Mouse (Mus musculus): ENCODE measurements around the gene Gart. TPM values are rescaled to one million over a fixed set of nuclear protein-coding genes. Genes with fewer than 3 reads are reported as not detected.
A peak's percentile ranks its signal among the peaks of the same experiment; 100 is the strongest.

Gart gene
- total and polyA plus RNA-seq, 3 experiments: 356 to 722 (median 517) TPM

- dilution Hi-C loops (cut with MboI; ENCODE audit: extremely low pct_ligation_motif_present, extremely low pct_unique_long_range_greater_than_20kb, low sequenced_read_pairs) (no loop called here), in situ Hi-C loops (cut with MboI; ENCODE audit: low pct_ligation_motif_present, low pct_unique_long_range_greater_than_20kb, low sequenced_read_pairs) (no loop called here)
- H3K27me3 ChIP-seq (replicated peaks): no peaks in the 10 kb centered on the region
- no peaks in the 10 kb centered on the region; the same call in 1 of the 2 replicates for H3K79me2 ChIP-seq (replicated peaks; ENCODE audit: control insufficient read depth, extremely low read depth, insufficient read depth, poor library complexity, severe bottlenecking)
- H3K9ac ChIP-seq (ENCODE audit: insufficient read depth, low read depth): no peak overlapping the region
- H3K4me3 ChIP-seq (replicated peaks in 1 of 3; ENCODE audit: low read depth in 2 of 3, low read length in 2 of 3, poor library complexity in 1 of 3): no peak overlapping the region
- DNase-seq (ENCODE audit: extremely low read depth): no peak
- H3K4me1 ChIP-seq (ENCODE audit: control insufficient read depth in 1 of 2, insufficient read depth in 2 of 2): no peaks in the 10 kb centered on the region
- H3K4me2 ChIP-seq (ENCODE audit: insufficient read depth, low read depth, poor library complexity, severe bottlenecking): no peak overlapping the region
- no peaks in the 10 kb centered on the region for H3K9me3 ChIP-seq (replicated peaks; ENCODE audit: low read length)
- H3K36me3 ChIP-seq (replicated peaks in 1 of 2; ENCODE audit: control insufficient read depth in 1 of 2, insufficient read depth in 1 of 2, low read length in 1 of 2): peaks cover 84 to 91% of the 10 kb centered on the region in 2 experiments
- TF ChIP-seq CHD1 (IDR thresholded peaks at IDR 0.05; ENCODE audit: low read depth, low read length) (no peak), PAX5 (IDR thresholded peaks at IDR 0.05; ENCODE audit: low read length) (no peak), NRF1 (IDR thresholded peaks at IDR 0.05; ENCODE audit: low read depth, low read length) (no peak), JUND (conservative IDR thresholded peaks at IDR 0.05; ENCODE audit: low read depth, low read length) (no peak), MYC (IDR thresholded peaks at IDR 0.05; ENCODE audit: low read depth, low read length) (no peak), ZNF384 (IDR thresholded peaks at IDR 0.05; ENCODE audit: low read depth, low read length) (no peak), POLR2A (IDR thresholded peaks at IDR 0.05; ENCODE audit: low read depth, low read length) (no peak), ETS1 (conservative IDR thresholded peaks at IDR 0.05; ENCODE audit: low read depth, low read length) (no peak), MXI1 (IDR thresholded peaks at IDR 0.05; ENCODE audit: low read depth, low read length) (no peak), SMC3 (IDR thresholded peaks at IDR 0.05; ENCODE audit: low read depth, low read length) (no peak), ZC3H11A (IDR thresholded peaks at IDR 0.05; ENCODE audit: low read depth, low read length) (no peak), ZMIZ1 (IDR thresholded peaks at IDR 0.05; ENCODE audit: low read depth, low read length) (no peak)
- no peak overlapping the region for H3K27ac ChIP-seq (ENCODE audit: insufficient read depth, low read depth)
Observed at GRCm38 (mm10) chr16:91630584-91630983, 16.2 kb downstream of the Gart start.

- no peak overlapping the region for H3K4me3 ChIP-seq (replicated peaks in 1 of 3; ENCODE audit: low read depth in 2 of 3, low read length in 2 of 3, poor library complexity in 1 of 3)
- no peak overlapping the region for H3K9ac ChIP-seq (ENCODE audit: insufficient read depth, low read depth)
- H3K4me2 ChIP-seq (ENCODE audit: insufficient read depth, low read depth, poor library complexity, severe bottlenecking): no peak overlapping the region
- no peak for DNase-seq (ENCODE audit: extremely low read depth)
- peaks cover 87 to 91% of the 10 kb centered on the region in 2 experiments for H3K36me3 ChIP-seq (replicated peaks in 1 of 2; ENCODE audit: control insufficient read depth in 1 of 2, insufficient read depth in 1 of 2, low read length in 1 of 2)
- no peaks in the 10 kb centered on the region for H3K27me3 ChIP-seq (replicated peaks)
- TF ChIP-seq KAT2A (IDR thresholded peaks at IDR 0.05; ENCODE audit: insufficient replicate concordance, low read length) (no peak), POLR2A (IDR thresholded peaks at IDR 0.05; ENCODE audit: low read depth, low read length) (0 out of 2 replicates have a peak, but pooled peaks have one; percentile 8)
- H3K4me1 ChIP-seq (ENCODE audit: control insufficient read depth in 1 of 2, insufficient read depth in 2 of 2): no peaks in the 10 kb centered on the region
- dilution Hi-C loops (cut with MboI; ENCODE audit: extremely low pct_ligation_motif_present, extremely low pct_unique_long_range_greater_than_20kb, low sequenced_read_pairs): no loop called here
- no peaks in the 10 kb centered on the region; the same call in 1 of the 2 replicates for H3K79me2 ChIP-seq (replicated peaks; ENCODE audit: control insufficient read depth, extremely low read depth, insufficient read depth, poor library complexity, severe bottlenecking)
- H3K9me3 ChIP-seq (replicated peaks; ENCODE audit: low read length): no peaks in the 10 kb centered on the region
- in situ Hi-C loops (cut with MboI; ENCODE audit: low pct_ligation_motif_present, low pct_unique_long_range_greater_than_20kb, low sequenced_read_pairs): no loop called here
- H3K27ac ChIP-seq (ENCODE audit: insufficient read depth, low read depth): no peak overlapping the region
Observed at GRCm38 (mm10) chr16:91629749-91630148, 17.0 kb downstream of the Gart start.

GRCm38 (mm10) chr16:91628673-91629072 is 18.1 kb downstream of the Gart start:
- peaks cover 87 to 95% of the 10 kb centered on the region in 2 experiments for H3K36me3 ChIP-seq (replicated peaks in 1 of 2; ENCODE audit: control insufficient read depth in 1 of 2, insufficient read depth in 1 of 2, low read length in 1 of 2)
- DNase-seq (ENCODE audit: extremely low read depth): no peak
- dilution Hi-C loops (cut with MboI; ENCODE audit: extremely low pct_ligation_motif_present, extremely low pct_unique_long_range_greater_than_20kb, low sequenced_read_pairs) (no loop called here), in situ Hi-C loops (cut with MboI; ENCODE audit: low pct_ligation_motif_present, low pct_unique_long_range_greater_than_20kb, low sequenced_read_pairs) (no loop called here)
- H3K79me2 ChIP-seq (replicated peaks; ENCODE audit: control insufficient read depth, extremely low read depth, insufficient read depth, poor library complexity, severe bottlenecking): no peaks in the 10 kb centered on the region; the same call in 1 of the 2 replicates
- H3K27ac ChIP-seq (ENCODE audit: insufficient read depth, low read depth): no peak overlapping the region
- H3K4me1 ChIP-seq (ENCODE audit: control insufficient read depth in 1 of 2, insufficient read depth in 2 of 2): no peaks in the 10 kb centered on the region
- no peak overlapping the region for H3K4me3 ChIP-seq (replicated peaks in 1 of 3; ENCODE audit: low read depth in 2 of 3, low read length in 2 of 3, poor library complexity in 1 of 3)
- no peak overlapping the region for H3K4me2 ChIP-seq (ENCODE audit: insufficient read depth, low read depth, poor library complexity, severe bottlenecking)
- TF ChIP-seq MAX (IDR thresholded peaks at IDR 0.05; ENCODE audit: low read length) (no peak), CTCF (conservative IDR thresholded peaks at IDR 0.05 in 1 of 2, IDR thresholded peaks at IDR 0.05 in 1 of 2; ENCODE audit: low read depth in 2 of 2, low read length in 2 of 2) (no peak), ZC3H11A (IDR thresholded peaks at IDR 0.05; ENCODE audit: low read depth, low read length) (no peak)
- no peaks in the 10 kb centered on the region for H3K27me3 ChIP-seq (replicated peaks)
- no peak overlapping the region for H3K9ac ChIP-seq (ENCODE audit: insufficient read depth, low read depth)
- H3K9me3 ChIP-seq (replicated peaks; ENCODE audit: low read length): no peaks in the 10 kb centered on the region
